Mouse (Mus musculus) megakaryocyte, embryonic 14.5 days (primary cell): Measurements from ENCODE around the gene Lrp10. TPM values are rescaled to one million over a fixed set of nuclear protein-coding genes. Genes with fewer than 3 reads are reported as not detected.

Experiments
- H3K27me3 ChIP-seq: replicated peaks from 2 replicates; pipeline ENCODE3; 2012; ENCODE audit warnings: inconsistent platforms
- H3K36me3 ChIP-seq: replicated peaks from 2 replicates; pipeline ENCODE3; 2012; ENCODE audit warnings: low read length, inconsistent platforms, mixed read lengths
- H3K4me1 ChIP-seq: 2 replicates; pipeline ENCODE4 v1.6.1; 2012; ENCODE audit warnings: inconsistent platforms
- H3K4me3 ChIP-seq: replicated peaks from 2 replicates; pipeline ENCODE3; 2012; ENCODE audit warnings: moderate library complexity, mild to moderate bottlenecking, inconsistent platforms
- H3K9me3 ChIP-seq: 2 replicates; pipeline ENCODE4 v1.6.1; 2012; ENCODE audit warnings: inconsistent platforms
- FLI1 ChIP-seq: IDR thresholded peaks from 2 replicates; pipeline ENCODE4 v1.6.1; 2012; ENCODE audit warnings: low read length, inconsistent platforms, mixed read lengths
- GATA1 ChIP-seq: IDR thresholded peaks from 3 replicates; pipeline ENCODE4 v1.6.1; 2012; ENCODE audit warnings: mixed read lengths, low read length, inconsistent platforms, borderline replicate concordance
- polyA plus RNA-seq: library from polyadenylated mRNA; stranded (reverse); fragments of >175 nt; gene quantifications from 2 replicates; pipeline ENCODE4 v1.2.3, GENCODE M21; 2012; ENCODE audit warnings: low replicate concordance; ENCODE audit not compliant: insufficient read depth

Gene Lrp10
- 312 and 469 TPM in 2 replicates for polyA plus RNA-seq

DNA sequence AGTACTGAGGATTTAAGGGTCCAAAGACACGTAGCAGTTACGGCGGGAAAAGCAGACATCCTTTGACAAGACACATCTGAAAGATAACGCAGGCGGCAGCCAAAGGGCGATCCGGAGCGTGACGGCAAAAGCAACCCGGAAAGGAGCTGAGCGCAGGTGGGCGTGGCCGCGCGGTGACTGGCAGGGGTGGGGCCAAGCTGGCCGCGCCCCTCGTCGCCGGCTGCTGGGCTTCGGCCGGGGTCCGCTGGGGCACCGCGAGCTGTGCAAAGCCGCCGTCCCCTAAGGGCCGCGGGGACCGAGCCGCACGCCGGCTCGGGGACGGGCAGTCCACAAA is at the start of gene Lrp10:
Gene Lrp10 (plus strand): TSS at position 179 of the 334 bp plus-strand sequence.
- Histone ChIP-seq H3K36me3 (peaks cover 36% of the 10 kb centered on the region), H3K4me3 (peak within 1 kb of the TSS; percentile 99), H3K27me3 (no peaks in the 10 kb centered on the region), H3K4me1 (peaks cover 40% of the 10 kb centered on the region), H3K9me3 (no peaks in the 10 kb centered on the region)
- TF ChIP-seq FLI1: no peak
- TF ChIP-seq GATA1: no peak

DNA sequence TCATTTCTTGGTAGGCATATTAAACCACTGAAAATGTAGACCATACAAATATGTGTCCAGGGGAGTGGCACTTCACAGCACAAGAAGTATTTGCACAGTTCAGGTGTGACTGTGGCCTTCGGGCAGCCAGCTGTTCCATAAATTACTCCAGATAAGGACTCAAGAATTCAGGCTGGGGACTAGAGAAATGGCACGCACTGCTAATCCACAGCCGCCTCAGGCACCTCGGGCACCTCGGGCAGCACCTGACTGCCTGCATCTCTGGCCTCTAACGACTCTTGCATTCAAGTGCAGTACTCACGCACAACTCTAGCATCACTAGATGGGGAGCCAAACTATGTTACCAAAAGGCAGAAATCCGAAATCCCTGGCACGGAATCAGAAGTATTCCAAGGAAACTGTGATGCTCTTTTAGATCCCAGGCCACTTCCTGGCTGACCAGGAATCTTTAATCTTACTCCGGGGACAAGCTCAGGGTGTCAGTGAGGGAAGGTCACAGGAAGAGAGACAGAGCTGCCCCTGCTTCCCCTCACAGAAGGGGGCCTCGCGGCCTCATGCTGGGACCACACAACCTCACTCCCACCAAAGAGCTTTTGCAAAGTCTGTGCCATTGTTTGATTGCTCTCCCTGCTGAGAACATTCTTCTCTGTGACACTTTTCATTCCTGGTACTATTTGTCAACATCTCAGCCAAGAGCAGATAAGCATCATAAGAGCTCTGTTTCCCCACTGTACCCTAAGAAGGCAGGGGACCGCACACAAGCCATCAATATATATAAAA is 48.5 kb upstream of the Lrp10 start:
- H3K4me3 ChIP-seq: no peak overlapping the region
- no peaks in the 10 kb centered on the region for H3K9me3 ChIP-seq
- H3K27me3 ChIP-seq: peaks cover under 1% of the 10 kb centered on the region
- H3K36me3 ChIP-seq: no peaks in the 10 kb centered on the region
- TF ChIP-seq FLI1: no peak
- TF ChIP-seq GATA1: no peak
- peaks cover 31% of the 10 kb centered on the region for H3K4me1 ChIP-seq

DNA sequence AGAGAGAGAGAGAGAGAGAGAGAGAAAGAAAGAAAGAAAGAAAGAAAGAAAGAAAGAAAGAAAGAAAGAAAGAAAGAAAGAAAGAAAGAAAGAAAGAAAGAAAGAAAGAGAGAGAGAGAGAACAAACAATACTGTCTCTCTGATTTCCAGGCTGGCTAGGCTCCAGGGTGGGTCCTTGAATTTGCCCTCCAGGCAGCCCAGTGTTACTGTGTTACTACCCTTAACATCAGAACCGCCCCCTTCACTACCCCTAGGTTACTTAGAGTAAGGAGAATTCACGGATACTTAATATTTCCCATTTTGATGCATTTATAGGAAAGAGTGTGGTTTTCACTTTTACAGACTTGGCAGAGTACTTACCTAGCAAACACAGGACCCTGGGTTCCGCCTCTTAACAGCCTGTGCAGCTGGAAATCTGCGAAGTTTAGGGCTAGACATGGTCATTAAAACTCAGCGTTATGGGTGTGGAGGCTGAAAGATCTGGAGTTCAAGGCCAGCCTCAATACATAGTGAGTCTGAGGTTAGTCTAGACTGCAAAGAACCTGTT is 47.6 kb upstream of the Lrp10 start:
- H3K27me3 ChIP-seq: no peaks in the 10 kb centered on the region
- H3K9me3 ChIP-seq: no peaks in the 10 kb centered on the region
- no peak overlapping the region for H3K4me3 ChIP-seq
- no peak for TF ChIP-seq GATA1
- TF ChIP-seq FLI1: no peak
- no peaks in the 10 kb centered on the region for H3K36me3 ChIP-seq
- peaks cover 30% of the 10 kb centered on the region for H3K4me1 ChIP-seq

DNA sequence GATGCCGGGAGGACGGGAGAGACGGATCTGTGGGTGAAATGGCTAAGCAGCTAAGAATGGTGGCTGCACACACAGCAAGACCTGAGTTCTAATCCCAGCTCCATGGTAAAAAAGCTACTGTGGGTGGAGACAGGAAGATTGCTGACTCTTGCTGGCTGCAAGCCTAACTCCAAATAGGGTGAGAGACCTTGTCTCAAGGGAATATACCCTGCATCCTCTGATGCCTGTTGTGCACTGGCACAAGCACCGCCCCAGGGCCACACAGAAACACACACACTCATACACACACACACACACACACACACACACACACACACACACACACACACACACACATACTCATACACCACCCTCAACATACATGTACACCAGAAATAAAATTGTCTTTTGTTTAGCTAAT is 47.1 kb upstream of the Lrp10 start:
- no peaks in the 10 kb centered on the region for H3K27me3 ChIP-seq
- no peaks in the 10 kb centered on the region for H3K9me3 ChIP-seq
- H3K4me1 ChIP-seq: peaks cover 30% of the 10 kb centered on the region
- no peak overlapping the region for H3K4me3 ChIP-seq
- TF ChIP-seq GATA1 (no peak), FLI1 (no peak)
- H3K36me3 ChIP-seq: no peaks in the 10 kb centered on the region

DNA sequence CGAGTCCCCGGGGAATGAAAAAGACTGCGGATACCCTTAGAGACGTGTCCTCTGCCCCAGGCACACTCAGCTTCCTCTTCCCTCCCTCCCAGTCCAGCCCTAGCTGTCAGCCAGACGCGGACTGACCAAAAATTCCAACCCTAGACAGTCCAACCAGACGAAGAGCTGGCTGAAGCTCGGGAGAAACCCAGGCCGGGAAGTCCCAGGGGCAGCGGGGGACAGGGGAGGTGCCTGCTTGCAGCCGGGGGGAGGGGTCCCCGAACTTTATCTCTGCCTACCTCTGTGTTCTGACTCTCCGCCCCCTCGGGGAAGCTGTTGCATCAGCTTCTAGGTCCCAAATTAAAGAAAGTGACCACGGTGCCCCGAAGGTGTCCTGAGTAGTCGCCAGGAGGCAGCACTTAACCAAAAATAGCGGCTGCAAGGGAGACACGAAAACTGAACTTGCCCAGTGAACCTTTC is 46.3 kb upstream of the Lrp10 start, which contains the start of gene Slc7a7:
Gene Slc7a7 (minus strand): TSS at position 158 of the 459 bp plus-strand sequence.
- H3K4me1 ChIP-seq: peaks cover 30% of the 10 kb centered on the region
- H3K27me3 ChIP-seq: no peaks in the 10 kb centered on the region
- no peaks in the 10 kb centered on the region for H3K36me3 ChIP-seq
- TF ChIP-seq GATA1: no peak
- TF ChIP-seq FLI1: no peak
- H3K9me3 ChIP-seq: no peaks in the 10 kb centered on the region
- H3K4me3 ChIP-seq: no peak within 1 kb of the TSS

GRCm38 (mm10) chr14:54421014-54421413 is 42.9 kb upstream of the Lrp10 start:
- H3K36me3 ChIP-seq: no peaks in the 10 kb centered on the region
- no peaks in the 10 kb centered on the region for H3K9me3 ChIP-seq
- H3K4me1 ChIP-seq: peaks cover 26% of the 10 kb centered on the region
- TF ChIP-seq FLI1 (no peak), GATA1 (no peak)
- H3K27me3 ChIP-seq: no peaks in the 10 kb centered on the region
- no peak overlapping the region for H3K4me3 ChIP-seq

GRCm38 (mm10) chr14:54423406-54423805 is 40.5 kb upstream of the Lrp10 start:
- Histone ChIP-seq H3K36me3 (peaks cover 5% of the 10 kb centered on the region), H3K9me3 (no peaks in the 10 kb centered on the region), H3K4me3 (no peak overlapping the region), H3K27me3 (no peaks in the 10 kb centered on the region), H3K4me1 (peaks cover 37% of the 10 kb centered on the region)
- TF ChIP-seq FLI1: no peak
- TF ChIP-seq GATA1: no peak

DNA sequence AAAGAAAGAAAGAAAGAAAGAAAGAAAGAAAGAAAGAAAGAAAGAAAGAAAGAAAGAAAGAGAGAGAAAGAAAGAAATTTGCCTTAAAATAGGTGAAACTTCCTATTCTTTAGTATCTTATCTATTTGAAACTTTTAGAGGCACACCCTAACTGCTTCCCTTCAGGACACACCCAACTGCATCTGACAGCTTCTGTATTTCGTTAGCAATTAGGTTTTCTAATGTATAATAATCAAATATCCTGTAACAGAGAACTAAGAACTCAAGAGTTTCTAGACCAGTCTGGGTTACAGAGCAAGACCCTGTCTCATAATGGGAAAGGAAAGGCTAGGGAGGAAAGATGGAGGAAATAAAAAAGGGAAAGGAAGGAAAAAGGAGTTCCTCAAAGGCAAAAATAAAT is 39.3 kb upstream of the Lrp10 start:
- Histone ChIP-seq H3K4me3 (no peak overlapping the region), H3K36me3 (peaks cover 16% of the 10 kb centered on the region), H3K27me3 (no peaks in the 10 kb centered on the region), H3K9me3 (no peaks in the 10 kb centered on the region), H3K4me1 (peaks cover 42% of the 10 kb centered on the region)
- no peak for TF ChIP-seq FLI1
- no peak for TF ChIP-seq GATA1

GRCm38 (mm10) chr14:54425540-54425939 is 38.4 kb upstream of the Lrp10 start:
- H3K27me3 ChIP-seq: peaks cover 2% of the 10 kb centered on the region
- peaks cover 25% of the 10 kb centered on the region for H3K36me3 ChIP-seq
- no peak for TF ChIP-seq FLI1
- no peaks in the 10 kb centered on the region for H3K9me3 ChIP-seq
- H3K4me3 ChIP-seq: no peak overlapping the region
- peaks cover 47% of the 10 kb centered on the region for H3K4me1 ChIP-seq

DNA sequence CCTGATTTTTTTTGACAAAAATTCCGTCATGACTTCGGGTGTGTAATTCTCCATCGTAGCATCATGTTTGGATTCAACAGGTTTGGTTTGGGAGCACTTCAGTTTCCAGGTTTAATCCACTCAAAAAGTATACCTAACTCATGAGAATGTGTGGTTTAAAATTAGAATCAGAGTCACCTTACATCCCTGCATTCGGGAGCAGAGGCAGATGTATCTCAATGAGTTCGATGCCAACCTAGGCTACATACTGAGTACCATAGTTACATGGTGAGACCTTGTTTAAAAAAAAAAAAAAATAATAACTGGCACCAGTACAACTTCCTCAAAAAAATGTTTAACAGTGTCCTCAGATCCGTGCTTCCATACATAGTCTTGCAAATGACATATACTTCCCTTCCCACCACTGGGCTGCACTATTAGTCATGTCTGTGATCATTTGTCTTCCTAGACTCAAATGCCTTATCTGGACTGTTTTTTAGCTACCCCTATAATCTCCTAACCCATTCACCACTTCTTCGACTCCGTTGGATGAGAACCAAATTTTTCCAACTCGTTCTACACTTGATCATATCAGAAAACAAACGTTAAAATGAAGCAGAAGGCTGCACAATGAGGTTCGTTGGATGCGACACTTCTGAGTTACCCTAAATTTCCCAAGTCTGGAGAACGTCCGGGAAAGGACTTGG is 37.8 kb upstream of the Lrp10 start:
- Histone ChIP-seq H3K9me3 (peaks cover 2% of the 10 kb centered on the region; the same call in 1 of the 2 replicates), H3K27me3 (peaks cover 7% of the 10 kb centered on the region), H3K36me3 (peaks cover 31% of the 10 kb centered on the region), H3K4me3 (peak overlapping the region; percentile 97), H3K4me1 (peaks cover 53% of the 10 kb centered on the region)
- TF ChIP-seq GATA1: no peak
- no peak for TF ChIP-seq FLI1
